In the genomic region with DNA sequence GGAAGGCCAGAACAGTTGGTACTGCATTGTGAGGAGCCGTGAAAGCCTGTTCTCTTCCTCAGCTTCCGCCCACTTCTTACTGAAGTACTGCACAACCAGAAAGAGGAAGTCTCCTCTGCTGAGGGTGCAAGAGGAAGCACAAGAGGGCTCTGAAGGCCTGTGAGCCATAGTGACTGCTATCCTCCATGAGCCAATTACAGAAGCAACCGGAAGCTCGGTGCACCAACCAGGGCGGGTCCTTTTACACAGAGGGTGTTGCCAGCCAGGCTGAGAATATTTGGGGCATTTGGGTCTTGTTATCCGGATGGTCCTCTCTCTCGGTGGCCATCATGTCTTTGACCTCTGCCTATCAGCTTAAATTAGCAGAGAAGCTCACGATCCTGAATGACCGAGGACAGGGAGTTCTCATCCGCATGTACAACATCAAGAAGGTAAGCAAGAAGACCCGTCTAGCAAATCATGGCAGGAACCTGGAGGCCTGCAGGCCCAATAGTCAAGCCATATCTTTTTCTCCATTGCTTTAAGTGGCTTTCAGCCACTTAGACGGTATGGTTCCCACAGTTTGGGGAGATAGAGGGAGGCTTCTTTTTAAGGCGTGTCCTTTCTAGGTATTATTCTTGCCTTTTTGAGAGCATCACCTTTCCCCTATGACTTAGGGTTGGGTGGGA, we compare ENCODE assay signal across 7 mouse cellular contexts. TPM values are rescaled to one million over a fixed set of nuclear protein-coding genes. Genes with fewer than 3 reads are reported as not detected.
DNase-seq lines count a peak whose midpoint lies in the region; ATAC-seq lines count a peak whose summit lies in the region.

Gene Nckap1l, plus strand, starts transcription at position 244 of the 668 bp plus-strand sequence.

- DNase-seq in 3134 (ENCODE audit: extremely low read depth, insufficient read length, low spot score), result peak; percentile 46
- DNase-seq in A20 (ENCODE audit: low read depth, low spot score), result peak; percentile 95
- DNase-seq in liver, result peak; percentile 55
- DNase-seq in natural killer cell, adult 2 months (ENCODE audit: low spot score in 2 of 2), result peak; percentile 88 to 90
- DNase-seq in neural tube, embryonic 10.5 days (ENCODE audit: extremely low spot score, low spot score), result no peak
- DNase-seq in frontal cortex, postnatal 36 days (ENCODE audit: low spot score in 2 of 2), result no peak

- peak; percentile 61 for ATAC-seq in erythroid progenitor cell, adult 5-6 weeks (replicated peaks; ENCODE audit: low FRiP score, poor library complexity, severe bottlenecking)

RNA-seq across cellular contexts. Expression of gene Nckap1l, which starts in this region (rescaled TPM):
- 22.2 and 30.6 TPM in 2 replicates for total RNA-seq in erythroid progenitor cell, adult 5-6 weeks (2015; ENCODE audit: low replicate concordance)
- total RNA-seq in erythroid progenitor cell, adult 5-6 weeks (2017; ENCODE audit: low replicate concordance), result 12.6 and 13.2 TPM in 2 replicates

Comparison
In these comparisons a context has a peak if more than half of its experiments do, and no peak if none do; other contexts are left out.
1. DNase-seq: peak in 3134 (single experiment), A20 (single experiment), liver (single experiment) and natural killer cell, adult 2 months (2 of 2); none in neural tube, embryonic 10.5 days (single experiment) and frontal cortex, postnatal 36 days (0 of 2).